Mouse (Mus musculus): Measurements from ENCODE around the gene Foxs1.

DNA sequence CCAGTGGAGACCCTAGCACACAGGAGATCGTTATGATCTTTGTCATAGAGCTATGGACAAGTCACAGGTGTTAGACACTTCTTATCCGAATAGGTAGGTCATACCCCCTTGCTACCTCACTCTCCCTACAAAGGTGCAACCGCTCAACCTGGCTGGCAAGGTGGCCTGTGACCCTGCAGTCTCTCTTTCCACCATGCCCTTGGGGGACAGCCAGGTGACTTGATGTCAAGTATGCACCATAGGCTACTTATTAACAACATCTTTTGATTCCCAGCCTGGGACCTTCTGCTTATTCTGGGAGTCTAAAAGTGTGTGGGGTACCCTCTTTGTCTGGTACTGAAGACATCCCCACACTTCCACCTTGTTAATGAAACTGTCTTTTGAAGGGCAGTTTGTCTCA lies 25.1 kb upstream of the Foxs1 start:
- no peak for TF ChIP-seq GATA1 (IDR thresholded peaks at IDR 0.05; ENCODE audit: low read length)
- TF ChIP-seq TAL1 (IDR thresholded peaks at IDR 0.05; ENCODE audit: low read length), result no peak
